Mouse (Mus musculus): ENCODE results near the gene Tmem50b.

DNA sequence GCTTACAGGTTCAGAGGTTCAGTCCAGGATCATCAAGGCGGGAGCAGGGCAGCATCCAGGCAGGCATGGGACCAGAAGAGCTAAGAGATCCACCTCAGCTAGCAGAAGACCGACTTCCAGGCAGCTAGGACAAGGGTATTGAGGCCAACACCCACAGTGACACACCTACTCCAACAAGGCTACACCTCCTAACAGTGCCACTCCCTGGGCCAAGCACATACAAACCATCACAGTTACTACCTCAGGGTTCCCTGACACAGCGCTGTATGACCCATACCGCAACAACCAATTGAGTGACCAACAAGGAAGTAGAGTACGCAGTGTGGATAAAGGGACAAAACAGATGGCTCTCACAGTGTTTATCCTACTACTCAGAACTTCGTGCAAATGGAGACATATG is 61.2 kb downstream of the Tmem50b start:
- TF ChIP-seq POLR2A (IDR thresholded peaks at IDR 0.05; ENCODE audit: control insufficient read depth, low read depth, low read length) (no peak), CTCF (IDR thresholded peaks at IDR 0.05; ENCODE audit: control insufficient read depth, insufficient read depth, insufficient replicate concordance, low read depth, low read length) (no peak)

Measured in testis, adult 2 months (tissue).